In the genomic region with DNA sequence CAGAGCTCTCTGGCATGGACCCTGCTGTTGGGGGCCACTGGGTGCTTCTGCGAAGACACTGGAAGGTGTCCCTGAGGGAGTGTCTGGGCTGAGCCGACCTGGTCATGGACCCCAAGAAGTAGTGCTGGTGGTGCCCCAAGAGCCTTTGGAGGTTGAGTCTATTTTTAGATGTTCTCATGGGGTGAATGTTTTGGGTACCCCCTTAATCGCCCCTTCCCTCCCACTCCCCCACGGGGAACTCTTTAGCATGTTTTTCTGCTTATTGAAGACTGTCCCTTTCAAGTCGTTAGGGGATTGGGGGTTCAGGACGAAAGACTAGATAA, we compare ENCODE assay signal across 8 mouse cellular contexts. TPM values are rescaled to one million over a fixed set of nuclear protein-coding genes. Genes with fewer than 3 reads are reported as not detected.
DNase-seq lines count a peak whose midpoint lies in the region; ATAC-seq and TF ChIP-seq lines count a peak whose summit lies in the region.

No protein-coding gene starts in this region.

- no peak for DNase-seq in heart, postnatal 14 days
- no peak for DNase-seq in G1E (ENCODE audit: low spot score)
- no peak for DNase-seq in hindbrain, embryonic 10.5 days (ENCODE audit: low spot score)
- DNase-seq in midbrain, embryonic 10.5 days (ENCODE audit: low spot score): no peak
- DNase-seq in urinary bladder, postnatal 36 days (ENCODE audit: low spot score in 2 of 2): no peak
- no peak for DNase-seq in gastrocnemius, postnatal 36 days
- no peak for DNase-seq in gastrocnemius, adult 18-20 months (ENCODE audit: low spot score)

- peaks cover 12% of the 10 kb centered on the region for H3K4me1 ChIP-seq in heart, embryonic 15.5 days (replicated peaks)
- H3K4me1 ChIP-seq in G1E (ENCODE audit: insufficient read depth, low read depth, low read length): peaks cover 31% of the 10 kb centered on the region
- H3K4me1 ChIP-seq in hindbrain, embryonic 10.5 days (replicated peaks): peaks cover 48% of the 10 kb centered on the region
- peaks cover 50% of the 10 kb centered on the region for H3K4me1 ChIP-seq in midbrain, embryonic 10.5 days

- no peaks in the 10 kb centered on the region for H3K27me3 ChIP-seq in heart, embryonic 15.5 days
- H3K27me3 ChIP-seq in G1E (ENCODE audit: insufficient read depth, low read length): no peaks in the 10 kb centered on the region
- no peaks in the 10 kb centered on the region for H3K27me3 ChIP-seq in hindbrain, embryonic 10.5 days (ENCODE audit: insufficient read depth, poor library complexity, severe bottlenecking)
- no peaks in the 10 kb centered on the region for H3K27me3 ChIP-seq in midbrain, embryonic 10.5 days (ENCODE audit: low read depth, poor library complexity, severe bottlenecking)

- H3K9ac ChIP-seq in heart, embryonic 15.5 days: peak overlapping the region; percentile 97

- intact Hi-C loops in heart, postnatal 14 days (cut with DNase I): loop anchor here (10.0 kb wide), 1 partner anchor 139 kb away; no protein-coding TSS in a partner anchor
- intact Hi-C loops in gastrocnemius, postnatal 36 days (cut with DNase I): no loop called here

- ATAC-seq in heart, embryonic 15.5 days (replicated peaks; ENCODE audit: insufficient number of reproducible peaks, insufficient read depth, low FRiP score, low read depth): no peak
- ATAC-seq in G1E (ENCODE audit: extremely low read depth, insufficient number of reproducible peaks, low FRiP score, poor library complexity, severe bottlenecking): no peak

- peak overlapping the region; percentile 87 for H3K4me3 ChIP-seq in heart, embryonic 15.5 days
- peak overlapping the region; percentile 91 for H3K4me3 ChIP-seq in G1E (ENCODE audit: low read depth, low read length)
- H3K4me3 ChIP-seq in hindbrain, embryonic 10.5 days: peak overlapping the region; percentile 92
- H3K4me3 ChIP-seq in midbrain, embryonic 10.5 days: peak overlapping the region; percentile 94

- peaks cover 7% of the 10 kb centered on the region for H3K36me3 ChIP-seq in heart, embryonic 15.5 days
- H3K36me3 ChIP-seq in G1E (replicated peaks): peaks cover 34% of the 10 kb centered on the region
- peaks cover 24% of the 10 kb centered on the region for H3K36me3 ChIP-seq in hindbrain, embryonic 10.5 days
- H3K36me3 ChIP-seq in midbrain, embryonic 10.5 days: peaks cover 14% of the 10 kb centered on the region

- TF ChIP-seq CTCF in G1E (IDR thresholded peaks at IDR 0.05; ENCODE audit: low read depth, low read length): no peak

- peak overlapping the region; percentile 77 for H3K4me2 ChIP-seq in heart, embryonic 15.5 days

- 6% methylated on average over 6 of the region's 6 CpGs for WGBS in heart, embryonic 15.5 days
- WGBS in hindbrain, embryonic 10.5 days: 9% methylated on average over 6 of the region's 6 CpGs
- WGBS in midbrain, embryonic 10.5 days: 8% methylated on average over 6 of the region's 6 CpGs

- H3K27ac ChIP-seq in heart, embryonic 15.5 days: peak overlapping the region; percentile 100
- peak overlapping the region; percentile 100 for H3K27ac ChIP-seq in hindbrain, embryonic 10.5 days
- peak overlapping the region; percentile 100 for H3K27ac ChIP-seq in midbrain, embryonic 10.5 days (replicated peaks)

- H3K9me3 ChIP-seq in heart, embryonic 15.5 days (replicated peaks): no peaks in the 10 kb centered on the region
- H3K9me3 ChIP-seq in G1E (replicated peaks): no peaks in the 10 kb centered on the region
- H3K9me3 ChIP-seq in hindbrain, embryonic 10.5 days: no peaks in the 10 kb centered on the region
- no peaks in the 10 kb centered on the region for H3K9me3 ChIP-seq in midbrain, embryonic 10.5 days (replicated peaks)

RNA-seq across cellular contexts. Expression of a gene that starts 10.6 kb away (rescaled TPM):
- 35.1 and 36.0 TPM in 2 replicates for polyA plus RNA-seq in heart, embryonic 15.5 days (2015; fragmentation: Nextera tagmentation; extraction: Ambion mirVana)
- total RNA-seq in heart, postnatal 14 days (2021): 10 to 100 TPM; 41.6 to 42.5 TPM
- 141 and 160 TPM in 2 replicates for total RNA-seq in G1E (2014; fragmentation: Nextera tagmentation)
- 62.9 and 73.6 TPM in 2 replicates for total RNA-seq in G1E (2017)
- polyA plus RNA-seq in G1E (2012): 20.5 and 20.8 TPM in 2 replicates
- 65.0 and 66.0 TPM in 2 replicates for polyA plus RNA-seq in hindbrain, embryonic 10.5 days (2016; fragmentation: Nextera tagmentation; extraction: Ambion mirVana)
- polyA plus RNA-seq in midbrain, embryonic 10.5 days (2016; fragmentation: Nextera tagmentation; extraction: Ambion mirVana): 66.9 and 71.0 TPM in 2 replicates
- total RNA-seq in gastrocnemius, postnatal 36 days (2021): 10 to 100 TPM; 15.6 to 21.9 TPM
- total RNA-seq in gastrocnemius, adult 18-20 months (2021): 10 to 100 TPM; 21.8 to 23.2 TPM

RNA-seq across cellular contexts. Expression of a gene that starts 16.8 kb away (rescaled TPM):
- polyA plus RNA-seq in heart, embryonic 15.5 days (2015; fragmentation: Nextera tagmentation; extraction: Ambion mirVana): 4.8 and 5.3 TPM in 2 replicates
- total RNA-seq in heart, postnatal 14 days (2021): 1 to 10 TPM; 3.3 to 4.8 TPM
- total RNA-seq in G1E (2014; fragmentation: Nextera tagmentation) (1.3 and 33.3 TPM in 2 replicates), G1E (2017) (1.8 and 2.0 TPM in 2 replicates)
- 0.20 TPM in 2 replicates for polyA plus RNA-seq in G1E (2012)
- 19.3 and 21.9 TPM in 2 replicates for polyA plus RNA-seq in hindbrain, embryonic 10.5 days (2016; fragmentation: Nextera tagmentation; extraction: Ambion mirVana)
- polyA plus RNA-seq in midbrain, embryonic 10.5 days (2016; fragmentation: Nextera tagmentation; extraction: Ambion mirVana): 19.3 and 22.7 TPM in 2 replicates
- total RNA-seq in gastrocnemius, postnatal 36 days (2021): under 1 TPM; 0.18 to 0.25 TPM
- total RNA-seq in gastrocnemius, adult 18-20 months (2021): under 1 TPM; 0.07 to 0.12 TPM

RNA-seq across cellular contexts. Expression of a gene that starts 28.1 kb away (rescaled TPM):
- 11.6 and 13.2 TPM in 2 replicates for polyA plus RNA-seq in heart, embryonic 15.5 days (2015; fragmentation: Nextera tagmentation; extraction: Ambion mirVana)
- total RNA-seq in heart, postnatal 14 days (2021): 1 to 10 TPM; 3.1 to 4.0 TPM
- total RNA-seq in G1E (2014; fragmentation: Nextera tagmentation) (0.30 and 0.87 TPM in 2 replicates), G1E (2017) (1.5 and 2.1 TPM in 2 replicates)
- 0.55 and 0.65 TPM in 2 replicates for polyA plus RNA-seq in G1E (2012)
- 17.5 and 22.5 TPM in 2 replicates for polyA plus RNA-seq in hindbrain, embryonic 10.5 days (2016; fragmentation: Nextera tagmentation; extraction: Ambion mirVana)
- polyA plus RNA-seq in midbrain, embryonic 10.5 days (2016; fragmentation: Nextera tagmentation; extraction: Ambion mirVana): 25.0 and 25.1 TPM in 2 replicates
- under 1 TPM; 0.17 to 0.20 TPM for total RNA-seq in gastrocnemius, postnatal 36 days (2021)
- total RNA-seq in gastrocnemius, adult 18-20 months (2021): under 1 TPM; 0.34 to 0.64 TPM
